Mouse (Mus musculus) kidney, adult 18-20 months (tissue): ENCODE data around the gene Serpina3c.
"Not testable (repeated sequence)": the region's sequence is repeated elsewhere in the genome, so short reads cannot be mapped to it uniquely, and the experiment has no call there.

Source experiments
- DNase-seq: peaks from one replicate; pipeline ENCODE4 v3.0.0; 2021

Serpina3c gene

GRCm38 (mm10) chr12:104153656-104154055, at the start of gene Serpina3c:
Serpina3c (minus strand) TSS chr12:104153870.
- no peak for DNase-seq

DNA sequence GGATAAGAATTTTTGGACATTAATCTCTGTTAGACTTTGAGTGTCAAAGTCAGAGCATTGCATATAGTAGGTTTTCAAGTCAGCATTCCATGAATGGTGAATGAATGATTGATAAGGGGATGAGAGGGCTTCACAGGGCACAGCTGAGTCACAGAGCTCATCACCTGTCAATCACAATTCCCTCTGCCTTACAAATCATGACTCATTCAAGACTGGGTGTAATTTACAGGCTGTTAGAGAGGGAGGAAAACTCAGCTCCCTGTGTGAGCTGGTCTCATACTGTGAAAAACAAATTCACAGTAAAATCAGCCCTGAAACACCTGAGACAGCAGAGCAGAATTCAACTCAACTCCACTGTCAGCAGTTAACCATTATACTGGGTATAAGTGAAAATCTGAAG, 37.2 kb upstream of the Serpina3c start:
- DNase-seq = no peak

DNA sequence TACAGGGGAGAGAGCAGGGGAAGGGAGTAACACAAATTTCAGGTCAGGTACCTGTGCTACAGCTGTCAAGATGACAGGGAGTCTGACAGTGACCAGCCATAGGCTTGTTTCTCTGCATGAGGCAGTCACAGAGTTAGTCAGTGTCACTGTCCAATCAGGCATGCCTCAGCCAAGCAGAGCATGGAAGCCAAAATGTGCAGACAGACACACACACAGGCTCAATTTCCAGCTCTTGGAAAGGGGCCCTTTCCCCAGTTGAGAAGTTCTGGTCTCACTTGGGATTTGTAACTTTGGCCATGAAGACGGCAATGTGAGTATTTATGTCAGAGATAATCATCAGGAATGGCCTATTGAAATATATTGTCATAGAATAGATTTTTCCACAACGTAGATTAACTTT, 35.6 kb upstream of the Serpina3c start:
- DNase-seq = no peak

DNA sequence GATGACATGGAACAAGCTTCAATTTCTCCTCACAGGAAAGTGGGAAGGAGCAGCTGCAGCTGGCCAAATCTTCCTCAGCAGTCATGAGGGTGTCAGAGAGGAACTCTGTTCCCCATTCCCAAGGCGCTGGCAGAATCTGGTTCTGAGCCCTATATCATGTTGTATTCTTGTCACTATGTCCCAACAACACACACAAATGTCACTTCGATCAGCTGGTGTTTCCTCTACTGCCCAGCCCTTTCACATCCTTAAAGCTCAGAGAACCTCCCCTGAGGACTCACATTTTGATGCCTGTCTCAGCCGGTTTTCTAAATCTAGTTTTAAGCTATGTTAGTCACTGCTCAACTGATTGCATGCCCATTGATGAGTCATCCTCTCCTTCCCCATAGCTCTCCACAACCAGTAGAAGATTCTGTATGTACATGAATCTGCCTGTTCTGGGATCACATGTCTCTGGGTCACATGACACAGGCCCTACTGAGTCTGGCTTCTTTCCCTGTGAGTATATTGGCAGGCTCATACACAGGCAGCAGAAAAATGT, 32.4 kb upstream of the Serpina3c start:
- no peak for DNase-seq

- DNase-seq = no peak
Measured at GRCm38 (mm10) chr12:104185046-104185445, 31.4 kb upstream of the Serpina3c start.

DNA sequence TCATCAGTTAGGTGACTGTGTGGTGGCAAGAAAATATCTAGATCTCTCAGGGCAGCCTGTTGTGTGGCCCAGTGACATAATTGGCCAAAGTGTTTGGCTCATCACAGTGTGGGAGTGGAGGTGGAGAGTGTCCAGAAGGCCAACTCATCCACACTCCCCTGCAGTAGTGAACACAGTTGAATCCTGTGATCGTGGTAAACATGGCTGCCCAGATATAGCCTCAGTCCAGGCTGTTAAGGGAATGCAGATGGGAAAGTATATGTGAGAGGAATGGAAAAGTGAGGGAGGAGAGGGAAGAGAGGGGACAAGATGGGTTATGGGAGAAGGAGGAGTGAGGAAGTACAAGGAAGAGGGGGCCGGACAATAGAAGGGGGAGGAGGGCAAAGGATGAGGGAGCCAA, 25.3 kb upstream of the Serpina3c start:
- no peak for DNase-seq

GRCm38 (mm10) chr12:104178577-104178976, 24.9 kb upstream of the Serpina3c start:
- no peak for DNase-seq

DNA sequence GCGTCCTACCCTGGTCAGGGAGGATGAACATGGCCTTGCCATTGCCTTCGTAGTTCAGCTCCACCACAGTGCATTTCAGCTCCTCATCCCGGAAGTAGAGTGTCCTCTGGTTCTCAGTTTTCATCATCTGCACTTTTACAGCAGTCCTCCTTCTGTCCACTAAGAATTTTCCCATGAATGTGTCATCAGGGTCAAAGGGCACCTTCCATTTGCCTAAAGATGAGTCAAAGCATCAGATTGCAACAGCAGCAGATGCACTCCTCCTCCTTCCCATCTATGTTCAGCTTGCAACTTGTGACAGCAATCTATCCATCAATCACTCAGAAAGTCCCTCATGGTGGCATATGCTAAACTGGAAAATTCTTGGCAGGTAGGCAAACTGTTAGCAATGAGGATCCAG, 22.0 kb upstream of the Serpina3c start:
- DNase-seq = no peak

GRCm38 (mm10) chr12:104174747-104175146, 21.1 kb upstream of the Serpina3c start:
- no peak for DNase-seq

DNA sequence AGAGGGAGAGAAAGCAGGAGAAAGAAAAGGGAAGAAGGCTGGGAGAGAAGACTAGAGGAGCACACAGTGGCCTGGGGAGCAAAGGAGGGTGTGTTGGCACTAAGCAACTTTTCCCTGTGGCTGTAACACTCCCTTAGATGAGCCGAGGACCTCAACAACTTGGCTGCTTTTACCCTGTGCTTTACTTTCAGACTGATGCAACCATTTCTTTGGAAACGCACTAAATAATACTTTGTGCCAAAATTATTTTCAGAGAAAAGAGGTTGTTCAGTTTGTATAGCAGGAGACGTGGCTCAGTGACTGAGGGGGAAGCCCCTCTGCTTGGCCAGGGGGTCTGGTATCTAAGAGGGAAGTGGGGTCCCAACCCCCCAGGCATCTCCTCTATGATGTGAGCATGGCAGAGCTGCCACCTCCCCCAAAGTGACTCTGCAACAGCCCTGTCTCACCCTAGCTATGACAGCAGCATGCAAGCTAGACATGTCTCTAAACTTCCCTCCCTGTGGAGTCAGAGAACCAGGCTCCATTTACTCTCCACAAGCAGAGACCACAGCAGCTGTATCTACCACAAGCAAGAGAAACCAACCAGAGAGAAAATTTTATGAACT, 527 bp downstream of the Serpina3c start:
- DNase-seq = no peak

GRCm38 (mm10) chr12:104151989-104152388, 1.7 kb downstream of the Serpina3c start:
- no peak for DNase-seq

DNA sequence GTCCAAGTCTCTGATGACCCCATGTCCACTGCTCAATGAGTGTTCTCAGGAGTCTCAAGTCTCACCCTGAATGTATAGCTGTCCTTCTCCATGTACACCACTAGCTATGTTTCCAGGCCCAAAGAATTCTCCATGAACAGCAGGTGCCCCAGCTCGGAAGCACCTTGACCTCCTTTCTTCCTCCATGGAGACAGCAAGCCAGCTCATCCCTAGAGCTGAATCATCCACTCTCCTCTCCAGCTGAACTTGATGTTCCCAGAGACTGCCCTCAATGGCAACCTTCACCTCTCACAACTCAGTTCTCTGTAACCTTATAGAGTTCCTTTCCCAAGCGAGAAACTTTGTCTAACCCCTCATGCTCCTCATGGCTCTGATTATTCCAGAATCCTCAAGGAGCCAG, 8.1 kb downstream of the Serpina3c start:
- DNase-seq = no peak

GRCm38 (mm10) chr12:104143286-104143685, 10.4 kb downstream of the Serpina3c start:
- no peak for DNase-seq

DNA sequence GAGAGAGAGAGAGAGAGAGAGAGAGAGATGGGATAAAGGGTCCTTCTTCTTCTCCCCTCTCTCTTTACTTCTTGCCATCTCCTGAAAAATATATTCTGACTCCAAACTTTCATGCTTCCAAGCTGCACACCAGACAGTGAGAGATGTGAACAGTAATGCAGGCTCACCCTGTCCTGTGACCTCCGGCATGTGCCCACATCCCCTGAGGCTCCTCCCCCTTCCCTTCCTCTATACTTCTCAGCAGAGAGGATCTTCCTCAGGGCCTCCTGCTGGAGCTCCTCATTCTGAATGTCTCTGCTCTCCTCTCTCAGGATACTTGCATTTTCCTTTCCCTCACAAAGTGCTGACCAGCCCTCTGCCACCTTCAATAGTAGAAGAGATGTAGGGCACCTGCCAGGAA, 11.2 kb downstream of the Serpina3c start:
- DNase-seq = no peak

GRCm38 (mm10) chr12:104141506-104141905, 12.2 kb downstream of the Serpina3c start:
- DNase-seq = no peak

GRCm38 (mm10) chr12:104140543-104141103, 13.0 kb downstream of the Serpina3c start:
- no peak for DNase-seq

DNA sequence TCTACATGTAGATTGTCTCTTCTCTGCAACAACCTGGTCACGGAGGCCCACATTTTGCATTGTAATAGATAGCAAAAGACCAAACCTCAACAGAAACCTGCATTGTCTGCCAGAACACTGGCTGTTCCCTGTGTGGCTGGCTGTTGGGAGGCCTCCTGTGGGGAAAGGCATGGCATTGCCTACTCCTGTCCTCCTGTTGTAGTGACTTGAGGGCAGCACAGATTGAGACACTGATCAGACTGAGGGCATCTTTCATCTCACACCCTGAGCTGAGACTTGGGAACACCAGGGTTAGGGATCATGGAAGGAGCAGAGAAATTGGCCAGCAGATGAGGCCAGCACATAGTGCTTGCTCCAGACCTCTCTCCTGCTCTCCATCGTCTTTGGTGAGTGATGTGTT, 15.5 kb downstream of the Serpina3c start:
- no peak for DNase-seq

- DNase-seq = no peak
Measured at GRCm38 (mm10) chr12:104131041-104131440, 22.6 kb downstream of the Serpina3c start.

GRCm38 (mm10) chr12:104127696-104128095, 26.0 kb downstream of the Serpina3c start, which contains the start of gene Serpina3b:
Serpina3b (plus strand) TSS chr12:104127996.
- DNase-seq = no peak

- DNase-seq = no peak
Measured at GRCm38 (mm10) chr12:104125021-104125560, 28.6 kb downstream of the Serpina3c start.

- no peak for DNase-seq
Measured at GRCm38 (mm10) chr12:104123996-104124395, 29.7 kb downstream of the Serpina3c start.

- DNase-seq = no peak
Measured at GRCm38 (mm10) chr12:104123097-104123496, 30.6 kb downstream of the Serpina3c start.

GRCm38 (mm10) chr12:104114921-104115579, 38.6 kb downstream of the Serpina3c start:
- DNase-seq = no peak

GRCm38 (mm10) chr12:104112333-104112732, 41.3 kb downstream of the Serpina3c start, which contains the start of gene Serpina3a:
Serpina3a (plus strand) TSS chr12:104112724.
- DNase-seq = not testable (repeated sequence)
